Mouse (Mus musculus) midbrain, embryonic 14.5 days (tissue): ENCODE data around the gene Ube2n. TPM values are rescaled to one million over a fixed set of nuclear protein-coding genes. Genes with fewer than 3 reads are reported as not detected.
"Not testable (repeated sequence)": the region's sequence is repeated elsewhere in the genome, so short reads cannot be mapped to it uniquely, and the experiment has no call there.

Experiments
- ATAC-seq: fragments of 200-750 bp; cut with Nextera tagmentation; 2 replicates; pipeline ENCODE4 v1.8.0; 2017; ENCODE audit warnings: moderate number of reproducible peaks, moderate library complexity; ENCODE audit not compliant: low FRiP score, low TSS enrichment
- DNase-seq: peaks from one replicate; pipeline ENCODE4 v3.0.0-alpha.2; 2015
- H3K27ac ChIP-seq: fragments of 300-500 bp; sonication (generic); replicated peaks from 2 replicates; pipeline ENCODE4 v1.5.1; 2014; ENCODE audit warnings: mild to moderate bottlenecking, low read depth, low read length, moderate library complexity
- H3K27me3 ChIP-seq: fragments of 300-500 bp; sonication (generic); 2 replicates; pipeline ENCODE4 v1.6.1; 2014; ENCODE audit warnings: low read length, control low read depth, mixed read lengths; ENCODE audit not compliant: control insufficient read depth, insufficient read depth
- H3K36me3 ChIP-seq: fragments of 300-500 bp; sonication (generic); 2 replicates; pipeline ENCODE4 v1.6.1; 2014; ENCODE audit warnings: low read length, control low read depth; ENCODE audit not compliant: control insufficient read depth, insufficient read depth
- H3K4me1 ChIP-seq: fragments of 300-500 bp; sonication (generic); 2 replicates; pipeline ENCODE4 v1.6.1; 2014; ENCODE audit warnings: mild to moderate bottlenecking, antibody characterized with exemption, low read length, control low read depth; ENCODE audit not compliant: control insufficient read depth, insufficient read depth
- H3K4me2 ChIP-seq: fragments of 300-500 bp; sonication (generic); 2 replicates; pipeline ENCODE4 v1.6.1; 2014; ENCODE audit warnings: mild to moderate bottlenecking, low read length, moderate library complexity
- H3K4me3 ChIP-seq: fragments of 300-500 bp; sonication (generic); replicated peaks from 2 replicates; pipeline ENCODE4 v1.5.1; 2014; ENCODE audit warnings: low read depth, low read length
- H3K9ac ChIP-seq: fragments of 300-500 bp; sonication (generic); replicated peaks from 2 replicates; pipeline ENCODE4 v1.6.1; 2014; ENCODE audit warnings: mild to moderate bottlenecking, low read length, moderate library complexity
- H3K9me3 ChIP-seq: fragments of 300-500 bp; sonication (generic); 2 replicates; pipeline ENCODE4 v1.6.1; 2016; ENCODE audit warnings: low read length, control low read depth, mixed read lengths; ENCODE audit not compliant: control insufficient read depth
- WGBS: fragments of 180-500 bp; shearing (Covaris S2); extraction: QIAGEN DNeasy Blood & Tissue Kit; methylation state at CpG from one replicate; pipeline ENCODE4 v1.1.7; 2014; 5-methylcytosine and 5-hydroxymethylcytosine counted together
- polyA plus RNA-seq: library from polyadenylated mRNA; unstranded; fragments of >200 nt; fragmentation: Nextera tagmentation; extraction: Ambion mirVana; gene quantifications from 2 replicates; pipeline ENCODE4 v1.2.1, GENCODE M21; 2014

Gene Ube2n
- polyA plus RNA-seq, 1 experiment from 2014 or later = 383 TPM

GRCm38 (mm10) chr10:95545051-95545450, 30.1 kb downstream of the Ube2n start:
- Histone ChIP-seq H3K27me3 (no peaks in the 10 kb centered on the region), H3K4me3 (no peak overlapping the region), H3K9me3 (no peaks in the 10 kb centered on the region), H3K36me3 (peaks cover 52% of the 10 kb centered on the region), H3K27ac (no peak overlapping the region), H3K9ac (no peak overlapping the region), H3K4me2 (no peak overlapping the region), H3K4me1 (no peaks in the 10 kb centered on the region)
- no peak for DNase-seq
- ATAC-seq = no peak
- 67% methylated on average over 4 of the region's 4 CpGs for WGBS

GRCm38 (mm10) chr10:95546178-95546577, 31.2 kb downstream of the Ube2n start:
- no peaks in the 10 kb centered on the region for H3K4me1 ChIP-seq
- H3K36me3 ChIP-seq = peaks cover 57% of the 10 kb centered on the region
- H3K27me3 ChIP-seq = no peaks in the 10 kb centered on the region
- H3K4me2 ChIP-seq = no peak overlapping the region
- no peak overlapping the region for H3K27ac ChIP-seq
- ATAC-seq (no peak), DNase-seq (no peak)
- no peak overlapping the region for H3K9ac ChIP-seq
- no peaks in the 10 kb centered on the region for H3K9me3 ChIP-seq
- H3K4me3 ChIP-seq = no peak overlapping the region
- 90% methylated on average over 2 of the region's 2 CpGs for WGBS

- 83% methylated on average over 11 of the region's 11 CpGs for WGBS
- DNase-seq (no peak), ATAC-seq (no peak)
- Histone ChIP-seq H3K27me3 (no peaks in the 10 kb centered on the region), H3K9ac (no peak overlapping the region), H3K4me1 (peaks cover 5% of the 10 kb centered on the region; the same call in 1 of the 2 replicates), H3K4me2 (no peak overlapping the region), H3K9me3 (no peaks in the 10 kb centered on the region), H3K36me3 (peaks cover 53% of the 10 kb centered on the region), H3K27ac (no peak overlapping the region), H3K4me3 (no peak overlapping the region)
Measured at GRCm38 (mm10) chr10:95548154-95548826, 33.3 kb downstream of the Ube2n start.

GRCm38 (mm10) chr10:95549080-95549479, 34.1 kb downstream of the Ube2n start:
- not testable (repeated sequence) for DNase-seq, H3K4me1 ChIP-seq, ATAC-seq

GRCm38 (mm10) chr10:95550506-95550905, 35.6 kb downstream of the Ube2n start:
- no peak overlapping the region for H3K27ac ChIP-seq
- ATAC-seq (no peak), DNase-seq (peak; percentile 71)
- H3K4me3 ChIP-seq = no peak overlapping the region
- no peaks in the 10 kb centered on the region for H3K27me3 ChIP-seq
- H3K4me2 ChIP-seq = no peak overlapping the region
- peaks cover 42% of the 10 kb centered on the region for H3K36me3 ChIP-seq
- H3K9me3 ChIP-seq = no peaks in the 10 kb centered on the region
- H3K4me1 ChIP-seq = peaks cover 5% of the 10 kb centered on the region; the same call in 1 of the 2 replicates
- no peak overlapping the region for H3K9ac ChIP-seq
- WGBS = 52% methylated on average over 1 of the region's 1 CpGs

More at GRCm38 (mm10) chr10:95549080-95549479, 34.1 kb downstream of the Ube2n start:
- not testable (repeated sequence) for H3K27me3 ChIP-seq, H3K4me3 ChIP-seq, H3K27ac ChIP-seq, H3K4me2 ChIP-seq, H3K9ac ChIP-seq, H3K9me3 ChIP-seq
- peaks cover 51% of the 10 kb centered on the region for H3K36me3 ChIP-seq
- WGBS = 65% methylated on average over 5 of the region's 5 CpGs

GRCm38 (mm10) chr10:95551752-95552151, 36.8 kb downstream of the Ube2n start:
- DNase-seq (peak; percentile 71), ATAC-seq (no peak)
- Histone ChIP-seq H3K36me3 (peaks cover 30% of the 10 kb centered on the region), H3K9ac (no peak overlapping the region), H3K27me3 (no peaks in the 10 kb centered on the region), H3K9me3 (no peaks in the 10 kb centered on the region), H3K4me3 (no peak overlapping the region), H3K27ac (0 out of 2 replicates have a peak overlapping the region, but pooled peaks have one; percentile 13), H3K4me1 (peaks cover 5% of the 10 kb centered on the region; the same call in 1 of the 2 replicates), H3K4me2 (no peak overlapping the region)

GRCm38 (mm10) chr10:95552326-95552725, 37.4 kb downstream of the Ube2n start:
- 0 out of 2 replicates have a peak overlapping the region, but pooled peaks have one; percentile 13 for H3K27ac ChIP-seq
- no peak overlapping the region for H3K4me2 ChIP-seq
- WGBS = 56% methylated on average over 3 of the region's 3 CpGs

GRCm38 (mm10) chr10:95555866-95556265, 40.9 kb downstream of the Ube2n start:
- H3K4me1 ChIP-seq = peaks cover 5% of the 10 kb centered on the region; the same call in 1 of the 2 replicates
- DNase-seq = no peak
- 89% methylated on average over 11 of the region's 11 CpGs for WGBS
- no peak overlapping the region for H3K27ac ChIP-seq
- no peak for ATAC-seq
- H3K9me3 ChIP-seq = no peaks in the 10 kb centered on the region
- peaks cover 7% of the 10 kb centered on the region; the same call in 1 of the 2 replicates for H3K36me3 ChIP-seq
- no peak overlapping the region for H3K4me3 ChIP-seq
- H3K27me3 ChIP-seq = no peaks in the 10 kb centered on the region
- H3K9ac ChIP-seq = no peak overlapping the region
- no peak overlapping the region for H3K4me2 ChIP-seq

More at GRCm38 (mm10) chr10:95552326-95552725, 37.4 kb downstream of the Ube2n start:
- Histone ChIP-seq H3K4me1 (peaks cover 5% of the 10 kb centered on the region; the same call in 1 of the 2 replicates), H3K27me3 (no peaks in the 10 kb centered on the region), H3K9me3 (no peaks in the 10 kb centered on the region), H3K9ac (no peak overlapping the region), H3K4me3 (no peak overlapping the region), H3K36me3 (peaks cover 28% of the 10 kb centered on the region)
- ATAC-seq = no peak
- DNase-seq = no peak

- Histone ChIP-seq H3K4me3 (no peak overlapping the region), H3K4me1 (peaks cover 11% of the 10 kb centered on the region; the same call in 1 of the 2 replicates), H3K9me3 (no peaks in the 10 kb centered on the region), H3K27ac (no peak overlapping the region), H3K9ac (no peak overlapping the region), H3K36me3 (0 out of 2 replicates have a peak, but pooled peaks cover 6% of the 10 kb centered on the region), H3K4me2 (no peak overlapping the region), H3K27me3 (no peaks in the 10 kb centered on the region)
- 86% methylated on average over 5 of the region's 5 CpGs for WGBS
- ATAC-seq (no peak), DNase-seq (peak; percentile 63)
Measured at GRCm38 (mm10) chr10:95557337-95557828, 42.4 kb downstream of the Ube2n start.
